Mouse (Mus musculus): ENCODE data around the gene Adgrb2.
A peak's percentile ranks its signal among the peaks of the same experiment; 100 is the strongest.

Gene Adgrb2

GRCm38 (mm10) chr4:129987825-129988504 is 3.3 kb downstream of the Adgrb2 start:
- DNase-seq (ENCODE audit: low read depth, low spot score) = no peak

- no peak for DNase-seq (ENCODE audit: low read depth, low spot score)
Measured at GRCm38 (mm10) chr4:129989925-129990324, 5.3 kb downstream of the Adgrb2 start.

GRCm38 (mm10) chr4:129992720-129993119 is 8.1 kb downstream of the Adgrb2 start:
- DNase-seq (ENCODE audit: low read depth, low spot score) = no peak

- DNase-seq (ENCODE audit: low read depth, low spot score) = no peak
Measured at GRCm38 (mm10) chr4:129993213-129993612, 8.5 kb downstream of the Adgrb2 start.

- no peak for DNase-seq (ENCODE audit: low read depth, low spot score)
Measured at GRCm38 (mm10) chr4:129993944-129994695, 9.4 kb downstream of the Adgrb2 start.

- no peak for DNase-seq (ENCODE audit: low read depth, low spot score)
Measured at GRCm38 (mm10) chr4:129994728-129995127, 10.1 kb downstream of the Adgrb2 start.

- no peak for DNase-seq (ENCODE audit: low read depth, low spot score)
Measured at GRCm38 (mm10) chr4:129995255-129995654, 10.6 kb downstream of the Adgrb2 start.

GRCm38 (mm10) chr4:129996015-129996414 is 11.3 kb downstream of the Adgrb2 start:
- DNase-seq (ENCODE audit: low read depth, low spot score) = no peak

GRCm38 (mm10) chr4:129998124-129998523 is 13.5 kb downstream of the Adgrb2 start:
- no peak for DNase-seq (ENCODE audit: low read depth, low spot score)

- DNase-seq (ENCODE audit: low read depth, low spot score) = no peak
Measured at GRCm38 (mm10) chr4:130001710-130002109, 17.0 kb downstream of the Adgrb2 start.

- no peak for DNase-seq (ENCODE audit: low read depth, low spot score)
Measured at GRCm38 (mm10) chr4:130002157-130002556, 17.5 kb downstream of the Adgrb2 start.

GRCm38 (mm10) chr4:130005593-130005992 is 20.9 kb downstream of the Adgrb2 start:
- DNase-seq (ENCODE audit: low read depth, low spot score) = peak; percentile 73

- DNase-seq (ENCODE audit: low read depth, low spot score) = no peak
Measured at GRCm38 (mm10) chr4:130006533-130006932, 21.9 kb downstream of the Adgrb2 start.

GRCm38 (mm10) chr4:130009043-130009442 is 24.4 kb downstream of the Adgrb2 start:
- no peak for DNase-seq (ENCODE audit: low read depth, low spot score)

GRCm38 (mm10) chr4:130010723-130011122 is 26.1 kb downstream of the Adgrb2 start:
- no peak for DNase-seq (ENCODE audit: low read depth, low spot score)

- no peak for DNase-seq (ENCODE audit: low read depth, low spot score)
Measured at GRCm38 (mm10) chr4:130012234-130012633, 27.6 kb downstream of the Adgrb2 start.

- DNase-seq (ENCODE audit: low read depth, low spot score) = no peak
Measured at GRCm38 (mm10) chr4:130013111-130013510, 28.4 kb downstream of the Adgrb2 start.

GRCm38 (mm10) chr4:130016010-130016409 is 31.3 kb downstream of the Adgrb2 start:
- no peak for DNase-seq (ENCODE audit: low read depth, low spot score)

- no peak for DNase-seq (ENCODE audit: low read depth, low spot score)
Measured at GRCm38 (mm10) chr4:130017036-130017674, 32.5 kb downstream of the Adgrb2 start.

GRCm38 (mm10) chr4:130022952-130023351 is 38.3 kb downstream of the Adgrb2 start:
- DNase-seq (ENCODE audit: low read depth, low spot score) = no peak

GRCm38 (mm10) chr4:130023511-130024231 is 39.0 kb downstream of the Adgrb2 start:
- no peak for DNase-seq (ENCODE audit: low read depth, low spot score)

- DNase-seq (ENCODE audit: low read depth, low spot score) = no peak
Measured at GRCm38 (mm10) chr4:130025544-130025943, 40.9 kb downstream of the Adgrb2 start.

Measured in WW6 (cell line).